Mouse (Mus musculus) adipocyte (in vitro differentiated cells): ENCODE data around the gene Pde3a.

Experiments used
- DNase-seq: peaks from one replicate; pipeline ENCODE4 v3.0.0-alpha.2; 2016; ENCODE audit warnings: low spot score

The Pde3a gene

GRCm38 (mm10) chr6:141499511-141499910 lies 250.4 kb downstream of the Pde3a start:
- no peak for DNase-seq

- DNase-seq, result no peak
Measured at GRCm38 (mm10) chr6:141501171-141501570, 252.1 kb downstream of the Pde3a start.

GRCm38 (mm10) chr6:141522541-141522940 lies 273.5 kb downstream of the Pde3a start:
- DNase-seq, result no peak

- DNase-seq, result no peak
Measured at GRCm38 (mm10) chr6:141523747-141524640, 274.9 kb downstream of the Pde3a start, which contains the start of gene Slco1c1. Gene Slco1c1 (plus strand): TSS chr6:141524368.

GRCm38 (mm10) chr6:141525787-141526186 lies 276.7 kb downstream of the Pde3a start:
- no peak for DNase-seq

- DNase-seq, result no peak
Measured at GRCm38 (mm10) chr6:141530865-141531264, 281.8 kb downstream of the Pde3a start.

GRCm38 (mm10) chr6:141537298-141537697 lies 288.2 kb downstream of the Pde3a start:
- DNase-seq, result no peak

GRCm38 (mm10) chr6:141541136-141541535 lies 292.1 kb downstream of the Pde3a start:
- DNase-seq, result no peak

- no peak for DNase-seq
Measured at GRCm38 (mm10) chr6:141543344-141543743, 294.3 kb downstream of the Pde3a start.
